Mouse (Mus musculus) bone marrow macrophage, adult 2 months (primary cell): ENCODE results near the gene Ncam2.

Source experiments
- CTCF ChIP-seq: IDR thresholded peaks from 2 replicates; pipeline ENCODE4 v1.5.1; 2012; ENCODE audit warnings: low read depth, mild to moderate bottlenecking, low read length, moderate library complexity
- POLR2A ChIP-seq: IDR thresholded peaks from 2 replicates; pipeline ENCODE4 v1.6.1; 2012; ENCODE audit warnings: mild to moderate bottlenecking, low read depth, low read length, borderline replicate concordance

GRCm38 (mm10) chr16:81651550-81651949 is 451.1 kb downstream of the Ncam2 start:
- TF ChIP-seq CTCF = no peak
- no peak for TF ChIP-seq POLR2A
